Mouse (Mus musculus) heart, embryonic 10.5 days (tissue): ENCODE results near the gene Srr. TPM values are rescaled to one million over a fixed set of nuclear protein-coding genes. Genes with fewer than 3 reads are reported as not detected.
A peak's percentile ranks its signal among the peaks of the same experiment; 100 is the strongest.

Experiments
- DNase-seq: peaks from one replicate; pipeline ENCODE4 v3.0.0-alpha.2; 2017; ENCODE audit warnings: low spot score
- H3K27ac ChIP-seq: fragments of 300-500 bp; sonication (generic); 2 replicates; pipeline ENCODE4 v1.5.1; 2016; ENCODE audit warnings: mild to moderate bottlenecking
- H3K27me3 ChIP-seq: fragments of 300-500 bp; sonication (generic); 2 replicates; pipeline ENCODE4 v1.6.1; 2016; ENCODE audit warnings: mild to moderate bottlenecking; ENCODE audit not compliant: poor library complexity, insufficient read depth, severe bottlenecking
- H3K36me3 ChIP-seq: fragments of 300-500 bp; sonication (generic); 2 replicates; pipeline ENCODE4 v1.6.1; 2016; ENCODE audit warnings: mild to moderate bottlenecking, moderate library complexity
- H3K4me1 ChIP-seq: fragments of 300-500 bp; sonication (generic); 2 replicates; pipeline ENCODE4 v1.6.1; 2016; ENCODE audit warnings: mild to moderate bottlenecking
- H3K4me3 ChIP-seq: fragments of 300-500 bp; sonication (generic); 2 replicates; pipeline ENCODE4 v1.5.1; 2016; ENCODE audit warnings: mild to moderate bottlenecking, moderate library complexity
- H3K9me3 ChIP-seq: fragments of 300-500 bp; sonication (generic); 2 replicates; pipeline ENCODE4 v1.6.1; 2016; ENCODE audit warnings: mild to moderate bottlenecking, moderate library complexity
- WGBS: fragments of 180-500 bp; shearing (Covaris S2); methylation state at CpG from one replicate; pipeline ENCODE4 v1.1.7; 2016; 5-methylcytosine and 5-hydroxymethylcytosine counted together
- polyA plus RNA-seq: library from polyadenylated mRNA; unstranded; fragments of >200 nt; fragmentation: Nextera tagmentation; extraction: Ambion mirVana; gene quantifications from 2 replicates; pipeline ENCODE4 v1.2.1, GENCODE M21; 2016

Gene Srr
- polyA plus RNA-seq, 1 experiment from 2014 or later, result 17.0 TPM

DNA sequence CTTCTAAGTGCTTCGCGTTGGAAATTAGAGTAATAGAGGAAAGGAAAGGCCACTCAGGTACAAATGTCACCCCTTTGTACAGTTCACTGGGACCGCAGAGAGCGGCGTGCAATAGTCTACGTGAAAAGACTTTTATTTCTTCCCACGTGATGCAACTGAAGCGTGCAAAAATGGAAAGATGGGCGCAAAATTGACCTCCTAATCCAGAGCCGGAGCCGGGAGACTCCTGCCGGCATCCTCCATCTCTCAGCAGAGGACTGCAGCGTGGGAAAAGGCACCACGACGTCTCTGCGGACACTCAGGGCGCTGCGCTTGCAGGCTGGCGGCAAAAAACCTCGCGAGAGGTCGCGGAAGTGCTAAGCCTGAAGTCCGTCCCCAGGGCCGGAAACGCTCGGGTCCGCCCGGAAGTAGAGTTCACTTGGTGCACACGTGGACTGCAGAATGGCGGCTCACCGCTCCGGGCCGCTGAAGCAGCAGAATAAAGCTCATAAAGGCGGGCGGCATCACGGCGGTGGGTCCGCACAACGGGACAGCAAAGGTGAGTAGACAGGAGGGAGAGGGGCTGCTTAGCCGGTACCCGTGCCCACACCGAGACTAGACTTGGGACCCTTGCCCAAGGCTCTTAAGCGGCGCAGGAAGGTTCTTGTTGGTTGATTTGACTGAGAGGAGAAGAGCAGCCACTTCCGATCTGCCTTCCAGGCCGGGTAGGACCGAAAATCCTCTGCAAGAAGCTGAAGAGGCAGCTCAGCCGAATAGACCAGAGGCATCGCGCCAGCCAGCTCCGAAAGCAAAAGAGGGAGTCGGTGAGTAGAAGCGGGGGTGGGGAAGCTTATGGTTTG lies 27.9 kb downstream of the Srr start, which contains the start of gene Tsr1:
Gene Tsr1 (plus strand): TSS at position 394 of the 839 bp plus-strand sequence.
- Histone ChIP-seq H3K9me3 (no peaks in the 10 kb centered on the region), H3K27me3 (no peaks in the 10 kb centered on the region), H3K27ac (peak within 1 kb of the TSS; percentile 89), H3K4me1 (peaks cover 19% of the 10 kb centered on the region), H3K36me3 (peaks cover 37% of the 10 kb centered on the region), H3K4me3 (peak within 1 kb of the TSS; percentile 90)
- DNase-seq, result peak; percentile 96
- WGBS, result under 1% methylated on average over 54 of the region's 54 CpGs

- Histone ChIP-seq H3K4me3 (peak within 1 kb of the TSS; percentile 90), H3K36me3 (peaks cover 29% of the 10 kb centered on the region), H3K9me3 (no peaks in the 10 kb centered on the region), H3K4me1 (peaks cover 19% of the 10 kb centered on the region), H3K27me3 (no peaks in the 10 kb centered on the region), H3K27ac (peak within 1 kb of the TSS; percentile 89)
- peak; percentile 92 for DNase-seq
- under 1% methylated on average over 70 of the region's 74 CpGs for WGBS
These were observed 28.7 kb downstream of the Srr start, which contains the start of gene Sgsm2 for GRCm38 (mm10) chr11:74896901-74897677. Gene Sgsm2, minus strand, starts transcription at chr11:74897060.

DNA sequence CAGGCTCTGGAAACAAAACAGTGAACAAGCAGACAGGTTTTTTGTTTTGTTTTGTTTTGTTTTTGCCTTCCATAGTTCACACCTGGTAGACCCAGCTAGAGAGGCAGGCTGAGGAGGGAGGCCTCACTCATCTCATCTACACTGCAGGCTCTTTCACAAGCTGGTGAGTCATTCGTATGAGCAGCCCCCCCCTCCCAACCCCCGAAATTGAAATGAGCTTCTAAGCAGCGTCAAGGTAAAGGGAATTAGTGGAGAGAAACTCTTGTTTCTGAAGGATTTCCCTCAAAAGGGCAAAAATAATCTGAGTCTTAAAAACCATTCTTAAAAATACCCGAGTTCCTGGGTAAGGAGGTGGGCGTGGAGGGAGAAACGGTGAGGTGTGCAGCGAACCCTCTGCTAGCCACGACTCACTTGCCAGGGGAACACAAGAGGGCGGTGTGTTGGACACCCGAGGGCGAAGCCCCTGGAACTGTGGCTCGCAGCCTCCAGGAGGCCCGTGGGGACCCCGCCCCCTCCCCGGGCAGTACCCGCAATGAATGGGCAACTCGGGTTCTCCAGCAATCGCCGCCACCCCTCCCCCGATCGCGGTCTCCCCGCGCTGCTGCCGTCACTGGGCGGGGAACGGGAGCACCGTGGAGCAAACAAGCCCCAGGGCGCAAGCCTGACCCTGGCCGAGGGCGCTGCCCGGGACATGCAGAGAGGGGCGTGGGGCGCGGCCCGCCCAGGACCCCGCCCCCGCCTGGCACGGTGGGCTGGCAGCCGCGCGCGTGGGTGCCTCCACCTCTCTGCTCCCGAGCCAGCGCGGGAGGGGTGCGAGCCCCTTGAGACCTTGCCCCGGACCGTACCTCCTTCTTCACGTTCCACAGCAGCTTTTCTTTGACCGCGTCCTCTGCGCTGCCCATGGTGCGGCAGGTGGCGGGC lies 29.5 kb downstream of the Srr start:
- under 1% methylated on average over 51 of the region's 55 CpGs for WGBS

GRCm38 (mm10) chr11:74894619-74895018 lies 31.1 kb downstream of the Srr start:
- no peaks in the 10 kb centered on the region for H3K27me3 ChIP-seq

More for the DNA sequence above, 29.5 kb downstream of the Srr start:
- Histone ChIP-seq H3K9me3 (no peaks in the 10 kb centered on the region), H3K36me3 (peaks cover 23% of the 10 kb centered on the region), H3K27ac (peak overlapping the region; percentile 89), H3K4me3 (peak overlapping the region; percentile 90), H3K27me3 (no peaks in the 10 kb centered on the region), H3K4me1 (peaks cover 19% of the 10 kb centered on the region)
- peak; percentile 88 for DNase-seq

DNA sequence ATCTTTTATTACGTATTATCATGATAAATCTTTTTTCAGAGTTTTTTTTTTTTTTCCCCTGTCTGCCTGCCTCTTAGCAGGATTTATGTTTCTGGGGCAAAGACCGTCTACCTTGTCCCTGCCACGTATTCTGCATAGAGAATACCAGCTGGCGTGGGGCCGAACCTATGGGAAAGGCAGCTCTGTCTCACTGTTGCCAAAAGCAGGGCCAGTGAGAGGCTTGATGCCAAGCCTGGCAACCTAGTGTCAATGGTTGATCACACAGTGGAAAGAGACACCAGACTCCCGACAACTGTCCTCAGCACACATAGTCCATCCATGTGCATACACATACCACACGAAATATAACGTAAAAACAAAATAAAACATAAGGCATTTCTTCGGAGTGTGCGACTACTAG lies 42.6 kb downstream of the Srr start:
- H3K4me1 ChIP-seq, result peaks cover 11% of the 10 kb centered on the region
- no peak overlapping the region for H3K27ac ChIP-seq
- H3K36me3 ChIP-seq, result peaks cover 10% of the 10 kb centered on the region
- peak; percentile 56 for DNase-seq
- 94% methylated on average over 10 of the region's 10 CpGs for WGBS
- no peak overlapping the region for H3K4me3 ChIP-seq
- H3K9me3 ChIP-seq, result no peaks in the 10 kb centered on the region
- no peaks in the 10 kb centered on the region for H3K27me3 ChIP-seq

More at GRCm38 (mm10) chr11:74894619-74895018, 31.1 kb downstream of the Srr start:
- no peaks in the 10 kb centered on the region for H3K9me3 ChIP-seq
- H3K4me3 ChIP-seq, result no peak overlapping the region
- DNase-seq, result no peak
- no peak overlapping the region for H3K27ac ChIP-seq
- WGBS, result 85% methylated on average over 4 of the region's 4 CpGs
- H3K4me1 ChIP-seq, result peaks cover 19% of the 10 kb centered on the region
- H3K36me3 ChIP-seq, result peaks cover 7% of the 10 kb centered on the region

DNA sequence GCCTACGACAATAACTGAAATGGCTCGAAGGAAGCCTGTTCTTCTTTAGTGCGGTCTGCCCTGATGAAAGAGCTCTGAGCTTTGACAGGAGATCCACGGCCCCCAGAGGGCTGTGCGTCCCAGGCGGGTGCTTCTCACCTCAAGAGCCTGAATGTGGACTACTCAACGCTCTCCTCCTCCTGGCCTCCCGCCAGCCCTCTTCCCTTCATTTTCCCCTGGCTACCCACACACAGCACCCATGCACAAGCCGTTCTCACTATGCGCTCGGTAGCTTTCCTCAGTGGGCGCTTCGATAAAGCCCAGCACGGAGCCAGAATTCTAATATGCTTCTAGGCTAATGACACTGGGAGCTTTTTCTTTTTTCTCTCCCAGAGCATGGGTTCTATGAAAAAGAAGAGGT lies 43.8 kb downstream of the Srr start:
- Histone ChIP-seq H3K9me3 (no peaks in the 10 kb centered on the region), H3K4me3 (no peak overlapping the region), H3K27me3 (no peaks in the 10 kb centered on the region), H3K4me1 (peaks cover 15% of the 10 kb centered on the region), H3K36me3 (peaks cover 10% of the 10 kb centered on the region), H3K27ac (no peak overlapping the region)
- WGBS, result 64% methylated on average over 14 of the region's 14 CpGs
- peak; percentile 71 for DNase-seq

- no peak overlapping the region for H3K4me3 ChIP-seq
- H3K27ac ChIP-seq, result no peak overlapping the region
- H3K9me3 ChIP-seq, result no peaks in the 10 kb centered on the region
- WGBS, result 78% methylated on average over 9 of the region's 9 CpGs
- DNase-seq, result no peak
- no peaks in the 10 kb centered on the region for H3K27me3 ChIP-seq
- H3K36me3 ChIP-seq, result peaks cover 10% of the 10 kb centered on the region
- peaks cover 24% of the 10 kb centered on the region for H3K4me1 ChIP-seq
These were observed 44.7 kb downstream of the Srr start for GRCm38 (mm10) chr11:74880999-74881398.

GRCm38 (mm10) chr11:74876801-74877200 lies 48.9 kb downstream of the Srr start:
- Histone ChIP-seq H3K27ac (no peak overlapping the region), H3K27me3 (no peaks in the 10 kb centered on the region), H3K36me3 (no peaks in the 10 kb centered on the region), H3K4me3 (peak overlapping the region; percentile 31), H3K4me1 (peaks cover 50% of the 10 kb centered on the region), H3K9me3 (no peaks in the 10 kb centered on the region)
- WGBS, result 8% methylated on average over 9 of the region's 9 CpGs
- peak; percentile 89 for DNase-seq

DNA sequence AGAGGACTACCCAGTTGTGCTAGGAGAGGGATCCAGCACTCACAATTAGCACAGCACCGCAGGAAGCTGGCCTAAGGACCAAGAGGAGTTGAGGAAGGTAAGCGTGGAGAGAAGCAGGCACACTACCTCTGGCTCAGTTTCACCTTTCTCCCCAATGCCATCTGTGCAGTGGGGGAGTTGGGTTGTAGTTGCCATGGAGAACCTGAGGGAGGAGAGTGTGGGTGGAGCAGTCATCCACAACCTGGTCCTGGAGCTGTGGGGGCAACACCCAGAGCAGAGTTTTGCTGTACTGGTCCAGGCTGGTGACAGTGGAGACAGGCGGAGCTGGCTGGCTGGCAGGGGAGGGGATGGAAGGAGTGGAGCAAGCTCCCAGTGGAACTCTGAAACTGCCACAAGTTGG lies 51.1 kb downstream of the Srr start:
- DNase-seq, result no peak
- WGBS, result 68% methylated on average over 3 of the region's 3 CpGs
- Histone ChIP-seq H3K4me1 (peaks cover 58% of the 10 kb centered on the region), H3K9me3 (no peaks in the 10 kb centered on the region), H3K36me3 (no peaks in the 10 kb centered on the region), H3K4me3 (no peak overlapping the region), H3K27me3 (no peaks in the 10 kb centered on the region), H3K27ac (0 out of 2 replicates have a peak overlapping the region, but pooled peaks have one; percentile 42)

- peaks cover 17% of the 10 kb centered on the region; the same call in 1 of the 2 replicates for H3K36me3 ChIP-seq
- no peak overlapping the region for H3K4me3 ChIP-seq
- WGBS, result 46% methylated on average over 12 of the region's 12 CpGs
- H3K9me3 ChIP-seq, result no peaks in the 10 kb centered on the region
- no peaks in the 10 kb centered on the region for H3K27me3 ChIP-seq
- no peak for DNase-seq
- peak overlapping the region; percentile 57; the same call in 1 of the 2 replicates for H3K27ac ChIP-seq
- H3K4me1 ChIP-seq, result peaks cover 45% of the 10 kb centered on the region
These were observed 54.6 kb downstream of the Srr start for GRCm38 (mm10) chr11:74870991-74871622.

DNA sequence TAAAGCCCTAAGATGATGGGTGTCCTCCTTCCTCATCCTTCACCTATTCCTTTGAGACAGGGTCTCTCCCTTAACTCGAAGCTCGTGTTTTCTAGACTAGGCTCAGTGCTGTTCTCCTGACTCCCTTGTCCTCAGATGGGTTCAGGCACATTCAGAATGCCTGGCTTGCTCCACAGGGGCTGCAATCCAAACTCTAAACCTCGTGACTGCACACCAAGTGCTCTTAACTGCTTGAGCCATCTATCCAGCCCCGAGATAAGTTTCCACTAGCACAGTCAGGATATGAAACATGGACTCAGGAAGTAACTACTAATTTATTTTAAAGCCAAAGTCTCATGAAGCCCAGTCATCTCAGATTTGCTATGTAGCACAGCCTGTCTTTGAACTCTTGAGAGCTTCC lies 55.2 kb downstream of the Srr start:
- Histone ChIP-seq H3K4me3 (no peak overlapping the region), H3K4me1 (peaks cover 44% of the 10 kb centered on the region), H3K36me3 (peaks cover 17% of the 10 kb centered on the region; the same call in 1 of the 2 replicates), H3K9me3 (no peaks in the 10 kb centered on the region), H3K27me3 (no peaks in the 10 kb centered on the region), H3K27ac (no peak overlapping the region; the same call in 1 of the 2 replicates)
- DNase-seq, result no peak
- WGBS, result 70% methylated on average over 4 of the region's 4 CpGs

DNA sequence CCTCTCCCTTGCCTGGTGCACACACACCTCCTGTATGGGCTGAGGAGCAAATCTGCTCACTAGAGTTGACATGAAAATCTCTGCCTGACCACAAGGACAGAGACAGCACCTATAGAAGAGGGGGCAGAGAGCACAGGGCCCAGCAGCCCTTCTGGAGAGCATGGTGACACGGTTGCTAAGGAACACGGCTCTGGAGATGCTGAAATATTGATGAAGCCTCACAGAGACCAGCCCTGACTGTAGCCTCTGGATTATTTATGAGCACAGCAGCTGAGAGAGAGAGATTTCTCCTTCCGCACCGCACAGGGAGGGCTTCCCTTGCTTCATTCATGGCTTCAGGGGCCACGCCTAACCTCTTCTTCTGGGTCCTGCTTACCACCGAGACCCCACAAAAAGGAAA lies 56.1 kb downstream of the Srr start:
- Histone ChIP-seq H3K27me3 (no peaks in the 10 kb centered on the region), H3K27ac (no peak overlapping the region), H3K36me3 (peaks cover 17% of the 10 kb centered on the region; the same call in 1 of the 2 replicates), H3K4me1 (peaks cover 37% of the 10 kb centered on the region), H3K9me3 (no peaks in the 10 kb centered on the region), H3K4me3 (no peak overlapping the region)
- no peak for DNase-seq
- 83% methylated on average over 6 of the region's 6 CpGs for WGBS
